Mouse (Mus musculus): ENCODE measurements at regions not wholly inside any gene's neighbourhood (a gene's known extent, or its start where the extent isn't known, plus 50 kb on each side); places are given as distances from the start of the nearest gene placed in this dataset.

DNA sequence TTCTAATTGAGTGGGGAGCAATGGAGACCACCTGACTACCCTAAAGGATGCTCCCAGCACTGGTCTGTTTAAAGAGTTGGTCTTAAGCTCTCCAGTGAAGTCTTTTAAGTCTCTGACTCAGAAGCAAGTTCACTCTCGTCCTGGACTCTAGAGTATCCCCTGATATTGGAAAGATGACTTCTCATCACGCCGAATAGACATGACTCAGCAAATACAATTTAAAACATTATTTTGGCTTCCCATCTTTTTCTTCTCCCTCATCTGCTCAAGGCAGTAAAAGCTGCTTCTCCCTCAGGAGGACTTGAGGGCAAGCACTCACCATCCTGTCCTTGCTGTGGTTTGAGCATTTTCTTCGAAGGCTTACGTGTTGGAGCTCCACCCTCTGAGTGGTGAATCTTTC, 92.7 kb upstream of the Max start:
- H3K4me2 ChIP-seq: no peak overlapping the region
- H3K9me3 ChIP-seq (replicated peaks): no peaks in the 10 kb centered on the region
- no peak overlapping the region for H3K9ac ChIP-seq
- H3K4me1 ChIP-seq (replicated peaks): peaks cover 16% of the 10 kb centered on the region
- H3K27me3 ChIP-seq (replicated peaks): peaks cover 25% of the 10 kb centered on the region; the same call in 1 of the 2 replicates
- no peaks in the 10 kb centered on the region for H3K36me3 ChIP-seq
- no peak for ATAC-seq (ENCODE audit: insufficient number of reproducible peaks, low FRiP score)
- 83% methylated on average over 5 of the region's 5 CpGs for WGBS
- H3K4me3 ChIP-seq: no peak overlapping the region
- no peak overlapping the region for H3K27ac ChIP-seq (ENCODE audit: poor library complexity, severe bottlenecking)

DNA sequence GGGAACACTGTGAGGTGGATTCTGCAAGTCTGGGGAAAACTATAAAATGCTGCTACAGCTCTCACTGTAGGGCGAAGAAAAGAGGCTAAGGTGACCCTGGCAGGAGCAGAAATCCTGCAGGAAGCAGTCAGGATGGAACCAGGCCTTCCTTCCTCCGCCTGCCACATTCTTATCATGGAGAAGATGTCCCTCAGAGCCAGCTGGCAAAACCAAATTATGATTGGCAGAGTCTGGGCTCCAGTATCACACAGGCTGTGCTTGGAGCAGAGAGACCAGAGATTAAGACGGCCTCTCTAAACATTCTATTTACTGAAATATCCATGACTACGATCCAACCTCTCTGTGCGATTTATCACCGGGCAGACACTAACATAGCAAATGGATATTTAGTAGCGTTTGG, 92.2 kb upstream of the Max start:
- no peak overlapping the region for H3K4me2 ChIP-seq
- no peaks in the 10 kb centered on the region for H3K36me3 ChIP-seq
- no peak overlapping the region for H3K9ac ChIP-seq
- no peaks in the 10 kb centered on the region for H3K9me3 ChIP-seq (replicated peaks)
- peaks cover 14% of the 10 kb centered on the region for H3K4me1 ChIP-seq (replicated peaks)
- H3K27me3 ChIP-seq (replicated peaks): peaks cover 25% of the 10 kb centered on the region; the same call in 1 of the 2 replicates
- 79% methylated on average over 7 of the region's 7 CpGs for WGBS
- no peak for ATAC-seq (ENCODE audit: insufficient number of reproducible peaks, low FRiP score)
- no peak overlapping the region for H3K4me3 ChIP-seq
- H3K27ac ChIP-seq (ENCODE audit: poor library complexity, severe bottlenecking): no peak overlapping the region

DNA sequence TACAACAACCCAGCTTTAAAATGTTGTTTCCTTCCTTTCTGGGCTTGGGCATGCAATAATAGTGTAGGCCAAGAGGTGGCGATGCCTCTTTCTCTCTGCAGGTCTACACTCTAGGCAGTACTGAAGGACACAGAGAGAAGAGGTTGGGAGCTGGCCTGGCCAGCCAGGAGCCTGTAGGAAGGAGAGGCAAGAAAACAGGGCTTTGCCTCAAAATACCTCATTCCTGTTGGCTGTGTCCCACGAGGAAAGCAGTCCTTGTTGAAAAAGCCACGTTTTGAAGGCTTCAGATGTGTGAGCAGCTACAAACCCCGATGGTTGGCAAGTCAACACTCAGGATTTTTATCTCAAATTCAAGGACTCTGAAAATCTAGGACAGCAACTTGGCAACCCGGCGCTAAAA, 90.9 kb upstream of the Max start:
- Histone ChIP-seq H3K36me3 (no peaks in the 10 kb centered on the region), H3K27ac (ENCODE audit: poor library complexity, severe bottlenecking) (no peak overlapping the region), H3K4me3 (no peak overlapping the region), H3K9me3 (replicated peaks) (no peaks in the 10 kb centered on the region), H3K9ac (no peak overlapping the region), H3K27me3 (replicated peaks) (peaks cover 26% of the 10 kb centered on the region; the same call in 1 of the 2 replicates), H3K4me2 (no peak overlapping the region), H3K4me1 (replicated peaks) (peaks cover 7% of the 10 kb centered on the region)
- no peak for ATAC-seq (ENCODE audit: insufficient number of reproducible peaks, low FRiP score)
- WGBS: 52% methylated on average over 6 of the region's 6 CpGs

DNA sequence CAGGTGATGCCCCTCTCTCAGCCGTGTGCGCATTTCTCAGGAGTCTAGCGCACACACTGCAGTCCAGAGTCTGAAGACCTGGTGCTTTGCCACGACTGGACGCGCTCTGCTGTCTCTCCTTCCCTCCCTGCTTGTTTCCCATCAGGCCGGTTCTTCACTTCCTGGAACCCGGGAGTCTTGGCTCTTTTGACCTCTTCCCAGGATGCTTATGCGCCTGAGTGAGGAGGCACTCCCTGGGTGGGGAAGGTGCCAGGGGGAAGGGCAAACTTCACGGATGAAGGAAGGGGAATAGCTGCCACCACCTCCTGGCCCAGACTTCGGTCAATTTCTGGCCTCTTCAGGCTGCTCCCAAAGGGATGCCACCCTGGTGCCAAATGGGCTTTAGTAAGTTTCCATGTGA, 86.4 kb upstream of the Max start:
- Histone ChIP-seq H3K27ac (ENCODE audit: poor library complexity, severe bottlenecking) (no peak overlapping the region), H3K36me3 (no peaks in the 10 kb centered on the region), H3K9ac (no peak overlapping the region), H3K9me3 (replicated peaks) (no peaks in the 10 kb centered on the region), H3K4me2 (no peak overlapping the region), H3K27me3 (replicated peaks) (0 out of 2 replicates have a peak, but pooled peaks cover 11% of the 10 kb centered on the region), H3K4me1 (replicated peaks) (no peaks in the 10 kb centered on the region), H3K4me3 (no peak overlapping the region)
- 46% methylated on average over 11 of the region's 11 CpGs for WGBS
- no peak for ATAC-seq (ENCODE audit: insufficient number of reproducible peaks, low FRiP score)

DNA sequence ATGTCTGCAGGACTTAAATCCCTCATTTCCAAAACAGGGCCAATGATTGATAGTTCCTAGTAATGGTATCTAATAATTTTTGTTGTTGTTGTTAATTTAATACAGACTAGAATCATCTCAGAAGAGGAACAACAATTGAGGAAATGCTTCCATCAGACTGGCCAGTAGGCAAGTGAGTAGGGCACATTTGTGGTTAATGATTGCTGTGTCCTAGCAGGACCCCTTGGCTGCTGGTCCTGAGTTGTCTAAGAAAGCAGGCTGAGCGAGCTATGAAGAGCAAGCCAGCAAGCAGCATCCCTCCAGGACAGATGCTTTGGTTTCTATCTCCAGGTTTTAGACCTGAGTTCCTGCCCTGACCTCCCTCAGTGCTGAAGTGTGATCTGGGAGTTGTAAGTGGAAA, 85.3 kb upstream of the Max start:
- H3K9me3 ChIP-seq (replicated peaks): no peaks in the 10 kb centered on the region
- no peaks in the 10 kb centered on the region for H3K4me1 ChIP-seq (replicated peaks)
- whole genome bisulfite sequencing: 79% methylated on average over 1 of the region's 1 CpGs
- H3K4me2 ChIP-seq: no peak overlapping the region
- H3K36me3 ChIP-seq: no peaks in the 10 kb centered on the region
- H3K4me3 ChIP-seq: no peak overlapping the region
- H3K27me3 ChIP-seq (replicated peaks): 0 out of 2 replicates have a peak, but pooled peaks cover 11% of the 10 kb centered on the region
- ATAC-seq (ENCODE audit: insufficient number of reproducible peaks, low FRiP score): no peak
- no peak overlapping the region for H3K27ac ChIP-seq (ENCODE audit: poor library complexity, severe bottlenecking)
- no peak overlapping the region for H3K9ac ChIP-seq

DNA sequence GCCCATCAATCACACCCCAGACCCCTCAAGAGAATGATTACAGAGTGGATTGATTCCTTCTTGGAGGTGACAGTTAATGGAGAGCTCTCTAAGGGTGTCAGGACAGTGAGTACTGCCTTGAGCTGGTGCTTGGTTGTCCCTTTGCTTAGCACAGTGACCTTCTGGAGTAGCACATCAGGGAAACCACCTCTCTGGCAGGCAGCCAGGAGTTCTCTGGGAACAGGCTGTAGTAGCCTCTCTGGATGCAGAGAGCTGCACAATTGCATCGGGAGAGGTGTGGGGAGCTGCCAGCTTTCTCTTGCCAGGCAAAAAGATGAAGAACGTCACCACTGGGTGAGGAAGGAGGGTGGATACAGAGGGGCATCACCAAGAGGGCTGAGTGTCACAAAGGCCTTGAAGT, 84.0 kb upstream of the Max start:
- no peak overlapping the region for H3K4me2 ChIP-seq
- no peak for ATAC-seq (ENCODE audit: insufficient number of reproducible peaks, low FRiP score)
- H3K4me3 ChIP-seq: no peak overlapping the region
- WGBS: 37% methylated on average over 2 of the region's 2 CpGs
- H3K27ac ChIP-seq (ENCODE audit: poor library complexity, severe bottlenecking): no peak overlapping the region
- H3K9ac ChIP-seq: no peak overlapping the region
- H3K27me3 ChIP-seq (replicated peaks): 0 out of 2 replicates have a peak, but pooled peaks cover 6% of the 10 kb centered on the region
- H3K4me1 ChIP-seq (replicated peaks): no peaks in the 10 kb centered on the region
- no peaks in the 10 kb centered on the region for H3K9me3 ChIP-seq (replicated peaks)
- H3K36me3 ChIP-seq: no peaks in the 10 kb centered on the region

DNA sequence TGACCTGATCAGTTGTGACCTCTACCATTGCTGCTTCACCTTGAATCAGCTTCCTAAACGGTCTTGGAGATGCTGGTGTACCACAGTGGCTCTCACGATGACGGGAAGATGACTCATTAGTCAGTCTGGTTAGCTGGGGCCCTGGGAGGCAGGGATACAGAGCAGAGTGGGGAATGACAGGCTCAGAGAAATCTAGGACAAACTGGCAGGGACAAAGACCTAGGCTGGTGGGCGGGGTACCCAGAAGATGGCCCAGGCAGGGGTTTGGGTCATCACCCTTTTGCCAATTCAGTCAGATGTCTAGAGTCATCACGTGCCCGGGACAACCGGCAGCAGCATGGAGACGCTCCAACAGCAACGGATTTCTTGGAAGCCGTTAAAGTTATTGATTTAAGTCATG, 83.4 kb upstream of the Max start:
- Histone ChIP-seq H3K4me2 (no peak overlapping the region), H3K27me3 (replicated peaks) (0 out of 2 replicates have a peak, but pooled peaks cover 4% of the 10 kb centered on the region), H3K27ac (ENCODE audit: poor library complexity, severe bottlenecking) (no peak overlapping the region), H3K4me3 (no peak overlapping the region), H3K4me1 (replicated peaks) (no peaks in the 10 kb centered on the region), H3K9me3 (replicated peaks) (no peaks in the 10 kb centered on the region), H3K36me3 (no peaks in the 10 kb centered on the region), H3K9ac (no peak overlapping the region)
- no peak for ATAC-seq (ENCODE audit: insufficient number of reproducible peaks, low FRiP score)
- 84% methylated on average over 10 of the region's 10 CpGs for WGBS

DNA sequence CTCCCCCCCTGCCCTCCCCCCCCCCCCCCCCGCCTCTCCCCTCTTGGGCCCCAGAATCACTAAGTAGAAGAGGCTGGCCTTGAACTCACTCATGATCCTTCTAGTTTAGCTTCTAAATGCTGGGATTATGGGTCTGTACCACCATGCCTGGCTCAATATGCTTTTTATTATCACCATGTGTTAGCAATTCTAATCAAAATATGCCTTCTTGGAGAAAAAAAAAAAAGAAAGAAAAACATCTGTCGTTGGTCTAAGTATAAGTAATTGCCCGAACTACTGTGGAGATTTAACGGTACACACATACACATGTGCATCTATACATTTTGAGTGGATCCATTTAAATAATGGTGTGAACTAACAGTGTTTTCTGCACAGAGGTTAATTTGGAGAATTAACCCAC, 80.4 kb upstream of the Max start:
- Histone ChIP-seq H3K9me3 (replicated peaks) (no peaks in the 10 kb centered on the region), H3K27ac (ENCODE audit: poor library complexity, severe bottlenecking) (no peak overlapping the region), H3K9ac (no peak overlapping the region), H3K27me3 (replicated peaks) (no peaks in the 10 kb centered on the region), H3K4me3 (no peak overlapping the region), H3K4me2 (no peak overlapping the region), H3K36me3 (no peaks in the 10 kb centered on the region), H3K4me1 (replicated peaks) (no peaks in the 10 kb centered on the region)
- 57% methylated on average over 4 of the region's 4 CpGs for WGBS
- no peak for ATAC-seq (ENCODE audit: insufficient number of reproducible peaks, low FRiP score)

DNA sequence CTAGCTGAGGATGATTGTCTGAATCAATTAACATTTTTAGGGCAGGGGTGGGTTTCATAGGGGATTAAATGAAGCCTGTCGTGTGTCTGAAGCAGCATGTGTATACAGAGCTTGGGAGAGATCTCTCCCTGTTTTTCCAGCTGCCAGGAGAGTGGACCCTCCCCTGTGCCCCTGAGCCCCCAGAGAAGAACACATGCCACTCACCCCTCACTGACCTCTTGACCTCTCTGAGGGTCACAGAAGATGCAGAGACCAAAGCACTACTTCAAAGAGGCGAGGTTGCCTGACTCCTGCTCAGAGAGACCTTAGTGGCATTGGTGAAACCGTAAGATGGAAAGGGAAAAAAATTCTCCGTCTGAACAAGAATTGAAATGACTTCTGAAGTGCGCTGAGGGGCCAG, 79.1 kb upstream of the Max start:
- Histone ChIP-seq H3K4me1 (replicated peaks) (no peaks in the 10 kb centered on the region), H3K9me3 (replicated peaks) (no peaks in the 10 kb centered on the region), H3K27ac (ENCODE audit: poor library complexity, severe bottlenecking) (no peak overlapping the region), H3K4me3 (no peak overlapping the region), H3K36me3 (no peaks in the 10 kb centered on the region), H3K27me3 (replicated peaks) (no peaks in the 10 kb centered on the region), H3K4me2 (no peak overlapping the region), H3K9ac (no peak overlapping the region)
- WGBS: 55% methylated on average over 5 of the region's 5 CpGs
- ATAC-seq (ENCODE audit: insufficient number of reproducible peaks, low FRiP score): no peak

DNA sequence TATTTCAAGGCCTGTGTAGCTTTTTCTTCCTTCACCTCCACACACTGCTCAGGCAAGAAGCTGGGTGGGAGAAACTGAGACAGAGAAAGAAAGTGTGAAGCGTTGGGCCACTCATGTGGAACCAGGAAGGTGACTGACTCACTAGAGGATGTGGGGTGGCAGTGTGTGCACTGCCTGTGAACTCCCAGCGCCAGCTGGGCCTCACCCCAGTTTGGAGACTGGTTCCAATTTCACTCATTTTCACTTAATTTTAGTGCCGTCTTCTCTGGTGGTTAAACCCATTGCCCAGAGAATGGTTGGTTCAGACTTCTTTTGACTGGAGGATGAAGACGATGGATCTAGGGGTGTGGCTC, 77.9 kb upstream of the Max start:
- ATAC-seq (ENCODE audit: insufficient number of reproducible peaks, low FRiP score): no peak
- no peak overlapping the region for H3K27ac ChIP-seq (ENCODE audit: poor library complexity, severe bottlenecking)
- WGBS: 85% methylated on average over 4 of the region's 4 CpGs

DNA sequence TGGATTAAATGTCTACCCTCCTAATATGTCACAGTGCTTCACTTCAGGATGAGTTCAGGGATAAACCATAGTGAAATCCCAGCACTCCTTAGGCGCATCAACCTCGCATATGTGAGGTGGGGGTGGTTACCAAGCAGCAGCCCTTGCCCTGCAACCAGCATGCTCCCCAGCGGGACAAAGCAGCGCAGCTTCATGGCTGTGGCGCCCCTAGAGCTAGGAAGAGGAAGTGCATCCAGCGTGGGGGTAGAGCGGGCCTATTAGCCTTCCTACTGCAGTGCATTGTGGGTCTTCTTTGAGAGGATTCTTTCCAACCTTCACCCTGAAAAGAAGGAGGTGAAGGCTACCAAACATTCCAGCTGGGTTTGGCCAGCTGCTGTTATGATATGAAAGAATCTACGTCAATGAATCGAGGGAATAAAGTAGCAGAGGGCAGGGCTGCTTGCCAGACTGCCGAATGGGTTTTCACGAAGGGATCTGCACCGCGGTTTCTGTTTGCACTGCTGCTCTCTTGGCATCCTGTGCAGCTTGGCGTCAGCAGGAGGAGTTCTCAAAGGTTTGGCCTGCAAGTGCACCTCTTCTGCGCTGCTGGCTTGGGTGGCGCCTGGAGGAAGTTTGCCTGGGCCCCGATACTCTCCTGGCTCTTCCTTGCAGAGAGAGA, 77.4 kb upstream of the Max start:
- Histone ChIP-seq H3K4me3 (no peak overlapping the region), H3K9me3 (replicated peaks) (no peaks in the 10 kb centered on the region), H3K27ac (ENCODE audit: poor library complexity, severe bottlenecking) (no peak overlapping the region), H3K4me2 (no peak overlapping the region), H3K4me1 (replicated peaks) (no peaks in the 10 kb centered on the region), H3K27me3 (replicated peaks) (no peaks in the 10 kb centered on the region), H3K36me3 (no peaks in the 10 kb centered on the region), H3K9ac (no peak overlapping the region)
- 76% methylated on average over 17 of the region's 17 CpGs for WGBS
- no peak for ATAC-seq (ENCODE audit: insufficient number of reproducible peaks, low FRiP score)

More for the DNA sequence above, 77.9 kb upstream of the Max start:
- Histone ChIP-seq H3K9ac (no peak overlapping the region), H3K4me2 (no peak overlapping the region), H3K4me3 (no peak overlapping the region), H3K27me3 (replicated peaks) (no peaks in the 10 kb centered on the region), H3K9me3 (replicated peaks) (no peaks in the 10 kb centered on the region), H3K36me3 (no peaks in the 10 kb centered on the region), H3K4me1 (replicated peaks) (no peaks in the 10 kb centered on the region)

DNA sequence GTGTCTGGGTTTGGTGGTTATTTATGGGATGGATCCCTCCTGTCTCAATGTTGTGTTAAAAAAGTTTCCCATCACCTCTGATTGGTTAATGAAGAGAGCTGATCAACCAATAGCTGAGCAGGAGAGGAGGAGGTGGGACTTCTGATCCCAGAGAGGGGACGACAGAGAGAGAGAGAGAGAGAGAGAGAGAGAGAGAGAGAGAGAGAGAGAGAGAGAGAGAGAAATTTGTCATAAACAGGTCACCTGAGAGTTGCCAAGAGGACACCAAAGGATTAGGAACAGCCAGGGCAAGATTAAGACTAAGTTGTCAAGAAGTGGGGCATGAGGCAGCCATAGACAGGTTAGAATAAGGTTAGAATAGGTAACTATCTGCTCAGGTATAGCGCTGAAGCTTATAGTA, 73.7 kb upstream of the Max start:
- Histone ChIP-seq H3K4me1 (replicated peaks) (no peaks in the 10 kb centered on the region), H3K9me3 (replicated peaks) (no peaks in the 10 kb centered on the region), H3K4me3 (no peak overlapping the region), H3K9ac (no peak overlapping the region), H3K27ac (ENCODE audit: poor library complexity, severe bottlenecking) (no peak overlapping the region), H3K27me3 (replicated peaks) (no peaks in the 10 kb centered on the region), H3K36me3 (no peaks in the 10 kb centered on the region), H3K4me2 (no peak overlapping the region)
- 52% methylated on average over 2 of the region's 2 CpGs for WGBS
- ATAC-seq (ENCODE audit: insufficient number of reproducible peaks, low FRiP score): no peak
